Mouse (Mus musculus) bone marrow macrophage, adult 2 months (primary cell): ENCODE measurements around the gene Nemp2. TPM values are rescaled to one million over a fixed set of nuclear protein-coding genes. Genes with fewer than 3 reads are reported as not detected.
"Not testable (repeated sequence)": the region's sequence is repeated elsewhere in the genome, so short reads cannot be mapped to it uniquely, and the experiment has no call there.

ENCODE experiments used
- H3K27ac ChIP-seq: 2 replicates; pipeline ENCODE4 v1.5.1; 2012; ENCODE audit warnings: low read depth, low read length; ENCODE audit not compliant: insufficient read depth
- H3K4me1 ChIP-seq: 2 replicates; pipeline ENCODE4 v1.6.1; 2012; ENCODE audit warnings: low read length; ENCODE audit not compliant: control insufficient read depth, insufficient read depth
- H3K4me3 ChIP-seq: 2 replicates; pipeline ENCODE4 v1.5.1; 2012; ENCODE audit warnings: mild to moderate bottlenecking, low read length, moderate library complexity; ENCODE audit not compliant: insufficient read depth
- CTCF ChIP-seq: IDR thresholded peaks from 2 replicates; pipeline ENCODE4 v1.5.1; 2012; ENCODE audit warnings: low read depth, mild to moderate bottlenecking, low read length, moderate library complexity
- POLR2A ChIP-seq: IDR thresholded peaks from 2 replicates; pipeline ENCODE4 v1.6.1; 2012; ENCODE audit warnings: mild to moderate bottlenecking, low read depth, low read length, borderline replicate concordance
- polyA plus RNA-seq: library from polyadenylated mRNA; stranded (reverse); fragments of >200 nt; gene quantifications from 2 replicates; pipeline ENCODE4 v1.2.4, GENCODE M21; 2012; ENCODE audit not compliant: missing spikeins, insufficient read depth, insufficient read length

The Nemp2 gene
- polyA plus RNA-seq, 1 experiment, result 10.2 TPM

GRCm38 (mm10) chr1:52675561-52676551 is 45.4 kb downstream of the Nemp2 start:
- no peak overlapping the region for H3K4me3 ChIP-seq
- TF ChIP-seq POLR2A (no peak), CTCF (no peak)
- peaks cover 14% of the 10 kb centered on the region for H3K4me1 ChIP-seq
- no peak overlapping the region for H3K27ac ChIP-seq

DNA sequence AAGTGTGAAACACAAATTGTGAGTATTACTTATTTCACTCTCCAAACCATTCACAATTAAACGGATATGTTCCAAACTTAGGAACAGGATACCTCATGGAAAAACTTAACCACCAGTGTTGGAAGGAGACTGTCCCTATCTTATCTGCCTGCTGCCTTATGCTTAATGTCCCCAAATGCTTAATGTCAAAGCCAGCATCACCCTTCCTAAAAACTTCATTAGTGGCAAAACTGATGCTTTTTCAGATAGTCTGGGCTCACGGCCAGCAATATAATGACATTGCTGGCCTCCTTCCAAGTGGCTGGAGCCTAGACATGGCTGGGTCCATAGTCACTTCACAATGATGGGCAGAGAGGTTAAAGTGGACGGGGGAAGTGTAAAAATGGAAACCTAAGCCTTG is 46.1 kb downstream of the Nemp2 start:
- TF ChIP-seq POLR2A (no peak), CTCF (no peak)
- no peak overlapping the region for H3K27ac ChIP-seq
- H3K4me3 ChIP-seq, result no peak overlapping the region
- peaks cover 17% of the 10 kb centered on the region for H3K4me1 ChIP-seq

- no peak overlapping the region for H3K4me3 ChIP-seq
- H3K27ac ChIP-seq, result no peak overlapping the region
- H3K4me1 ChIP-seq, result peaks cover 8% of the 10 kb centered on the region
- TF ChIP-seq CTCF (no peak), POLR2A (no peak)
These were observed 53.0 kb downstream of the Nemp2 start for GRCm38 (mm10) chr1:52683550-52683949.

GRCm38 (mm10) chr1:52687636-52688035 is 57.1 kb downstream of the Nemp2 start:
- Histone ChIP-seq H3K4me3 (no peak overlapping the region), H3K4me1 (no peaks in the 10 kb centered on the region), H3K27ac (no peak overlapping the region)
- TF ChIP-seq CTCF (no peak), POLR2A (no peak)

- not testable (repeated sequence) for H3K27ac ChIP-seq, H3K4me1 ChIP-seq, H3K4me3 ChIP-seq
These were observed 64.0 kb downstream of the Nemp2 start for GRCm38 (mm10) chr1:52694456-52694855.

Other genes starting within 250 kb of the Nemp2 start
- gene Nab1, start 130.0 kb upstream of the Nemp2 start, polyA plus RNA-seq, result 50.2 and 54.4 TPM in 2 replicates
- 38.7 and 44.1 TPM in 2 replicates for gene Mfsd6, start 96.8 kb downstream of the Nemp2 start, polyA plus RNA-seq
- 11.6 and 12.0 TPM in 2 replicates for gene Inpp1, start 187.0 kb downstream of the Nemp2 start, polyA plus RNA-seq
- gene Hibch, start 214.2 kb downstream of the Nemp2 start, polyA plus RNA-seq, result 14.3 and 16.0 TPM in 2 replicates